In genomic region chr11:106750121-106750751, GRCm38 (mm10) we compare ENCODE assay signal across 8 mouse cellular contexts. TPM values are rescaled to one million over a fixed set of nuclear protein-coding genes. Genes with fewer than 3 reads are reported as not detected.
DNase-seq lines count a peak whose midpoint lies in the region; ATAC-seq and TF ChIP-seq lines count a peak whose summit lies in the region.

Pecam1 (minus strand) TSS chr11:106750628.

- TF ChIP-seq CTCF in cerebellum, adult 2 months (IDR thresholded peaks at IDR 0.05; ENCODE audit: borderline replicate concordance, insufficient read depth, low read depth, low read length) = no peak
- TF ChIP-seq CTCF in intestine, postnatal 0 days (IDR thresholded peaks at IDR 0.05; ENCODE audit: low read depth) = no peak

- no peaks in the 10 kb centered on the region for H3K36me3 ChIP-seq in intestine, postnatal 0 days (ENCODE audit: control insufficient read depth, insufficient read depth)

- H3K9me3 ChIP-seq in intestine, postnatal 0 days (ENCODE audit: control insufficient read depth) = no peaks in the 10 kb centered on the region

- no peak for TF ChIP-seq POLR2A in cerebellum, adult 2 months (IDR thresholded peaks at IDR 0.05; ENCODE audit: borderline replicate concordance, insufficient read depth, low read length)

- no peak within 1 kb of the TSS for H3K4me2 ChIP-seq in intestine, postnatal 0 days (replicated peaks; ENCODE audit: low read depth)

- no peaks in the 10 kb centered on the region for H3K27me3 ChIP-seq in cerebellum, adult 2 months (ENCODE audit: control insufficient read depth, insufficient read depth, low read length)
- no peaks in the 10 kb centered on the region for H3K27me3 ChIP-seq in intestine, postnatal 0 days (replicated peaks; ENCODE audit: control insufficient read depth, insufficient read depth, low read length)

- H3K9ac ChIP-seq in intestine, postnatal 0 days (ENCODE audit: low read depth, low read length) = no peak within 1 kb of the TSS

- H3K27ac ChIP-seq in cerebellum, adult 2 months (ENCODE audit: insufficient read depth, low read length) = no peak within 1 kb of the TSS
- H3K27ac ChIP-seq in intestine, postnatal 0 days (ENCODE audit: low read depth, low read length) = no peak within 1 kb of the TSS

- 87% methylated on average over 13 of the region's 13 CpGs for WGBS in cerebellum, adult 2 months
- WGBS in intestine, postnatal 0 days = 71% methylated on average over 13 of the region's 13 CpGs

- ATAC-seq in granulocyte monocyte progenitor cell, adult 5-6 weeks (replicated peaks; ENCODE audit: poor library complexity, severe bottlenecking) = peak; percentile 34
- ATAC-seq in intestine, postnatal 0 days = no peak
- peak; percentile 44 for ATAC-seq in megakaryocyte progenitor cell, adult 5-6 weeks (replicated peaks; ENCODE audit: poor library complexity)

- H3K4me3 ChIP-seq in cerebellum, adult 2 months (replicated peaks; ENCODE audit: insufficient read depth, low read depth, low read length) = no peak within 1 kb of the TSS
- no peak within 1 kb of the TSS for H3K4me3 ChIP-seq in intestine, postnatal 0 days (ENCODE audit: low read depth, low read length)

- no peak for DNase-seq in cerebellum, adult 2 months
- no peak for DNase-seq in cerebellum, adult 9-11 months
- no peak for DNase-seq in adrenal gland, postnatal 36 days
- peak; percentile 74 for DNase-seq in thymus, postnatal 14 days
- DNase-seq in right cerebral cortex, postnatal 10 days (ENCODE audit: low spot score in 2 of 2) = no peak

- no peaks in the 10 kb centered on the region for H3K4me1 ChIP-seq in cerebellum, adult 2 months (ENCODE audit: control insufficient read depth, insufficient read depth, low read length)
- no peaks in the 10 kb centered on the region for H3K4me1 ChIP-seq in intestine, postnatal 0 days (replicated peaks; ENCODE audit: control insufficient read depth, insufficient read depth, low read length)

RNA-seq across cellular contexts. Expression of gene Pecam1, which starts in this region (rescaled TPM):
- polyA plus RNA-seq in cerebellum, adult 2 months (2012; rRNA removed) = 15.8 and 16.2 TPM in 2 replicates
- 10 to 100 TPM; 71.1 to 90.8 TPM for total RNA-seq in adrenal gland, postnatal 36 days (2021)
- total RNA-seq in granulocyte monocyte progenitor cell, adult 5-6 weeks (2014; fragmentation: Nextera tagmentation) = 69.6 and 75.1 TPM in 2 replicates
- total RNA-seq in granulocyte monocyte progenitor cell, adult 5-6 weeks (2017) = 46.1 and 46.6 TPM in 2 replicates
- 25.9 and 26.1 TPM in 2 replicates for polyA plus RNA-seq in intestine, postnatal 0 days (2015; fragmentation: Nextera tagmentation; extraction: Ambion mirVana)
- 55.0 and 57.0 TPM in 2 replicates for total RNA-seq in megakaryocyte progenitor cell, adult 5-6 weeks (2015)
- 38.6 and 43.8 TPM in 2 replicates for total RNA-seq in megakaryocyte progenitor cell, adult 5-6 weeks (2017)
